Mouse (Mus musculus) spleen, adult 2 months (tissue): Measurements from ENCODE around the gene Asic2.

Source experiments
- CTCF ChIP-seq: fragments of 200-500 bp; IDR thresholded peaks from 2 replicates; pipeline ENCODE4 v1.5.1; 2011; ENCODE audit warnings: mild to moderate bottlenecking, inconsistent platforms; ENCODE audit not compliant: insufficient read depth, insufficient read length, insufficient replicate concordance; ENCODE audit errors: extremely low read depth
- POLR2A ChIP-seq: fragments of 200-500 bp; IDR thresholded peaks from 2 replicates; pipeline ENCODE4 v1.6.1; 2011; ENCODE audit warnings: low read depth, low read length, inconsistent platforms

DNA sequence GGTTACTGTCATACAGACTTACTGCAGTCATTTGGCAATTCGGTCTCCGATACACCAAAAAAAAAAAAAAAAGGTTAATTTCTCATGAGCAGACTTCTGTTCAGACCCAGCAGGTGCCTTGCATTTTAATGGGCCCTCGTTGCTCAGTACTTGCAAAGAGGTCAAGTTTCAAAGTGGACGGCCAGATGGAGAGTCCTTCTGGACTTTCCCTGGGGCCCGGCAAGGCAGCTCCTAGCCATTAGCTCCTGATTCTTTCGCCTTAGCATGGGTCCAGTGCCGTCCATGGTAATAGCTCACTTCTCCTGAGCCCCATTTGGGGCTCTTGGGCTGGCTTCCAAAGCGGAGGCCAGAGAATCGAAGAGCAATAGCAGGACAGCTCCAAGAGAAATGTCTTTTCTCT, 575.4 kb downstream of the Asic2 start:
- TF ChIP-seq CTCF = no peak
- TF ChIP-seq POLR2A = no peak
